Mouse (Mus musculus): ENCODE data around the gene Cct8.
"Not testable (repeated sequence)": the region's sequence is repeated elsewhere in the genome, so short reads cannot be mapped to it uniquely, and the experiment has no call there.

The Cct8 gene

DNA sequence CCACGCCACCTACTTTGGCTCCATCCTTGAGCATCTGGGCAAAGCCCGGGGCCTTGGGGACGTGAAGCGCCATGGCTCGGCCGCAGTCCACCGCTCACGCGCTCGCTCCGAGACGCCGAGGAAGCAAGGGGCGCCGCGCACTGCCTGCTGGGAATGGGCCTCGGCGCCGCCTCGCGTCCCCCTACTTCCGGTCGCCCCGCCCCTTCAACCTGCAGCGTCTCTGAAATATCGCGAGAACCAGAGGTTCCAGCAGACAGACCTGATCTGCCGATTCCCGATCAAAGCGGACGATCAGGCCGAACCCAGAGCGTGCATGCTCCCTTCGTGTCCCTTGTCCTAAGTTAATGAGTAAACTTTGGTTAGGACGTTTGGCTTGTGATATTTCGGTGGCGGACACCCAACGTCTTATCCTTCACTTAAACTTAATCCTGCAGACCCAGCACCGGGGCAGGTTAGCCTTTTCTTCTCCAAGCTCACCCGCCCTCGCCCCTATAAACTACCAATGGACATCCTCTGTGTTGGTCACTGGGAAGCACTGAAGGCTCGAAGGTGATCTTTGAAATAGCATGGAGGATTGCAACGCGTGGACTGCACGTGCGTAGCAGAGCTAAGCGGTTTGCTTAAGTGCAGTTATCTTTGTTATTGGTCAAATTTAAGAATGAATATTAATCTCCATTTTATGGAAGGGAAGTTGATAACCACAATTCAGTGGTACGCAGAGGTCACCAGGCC, at the start of gene Cct8:
Cct8 (minus strand) TSS at position 158 of the 732 bp plus-strand sequence.
- DNase-seq (ENCODE audit: low read depth, low spot score): peak; percentile 98

DNA sequence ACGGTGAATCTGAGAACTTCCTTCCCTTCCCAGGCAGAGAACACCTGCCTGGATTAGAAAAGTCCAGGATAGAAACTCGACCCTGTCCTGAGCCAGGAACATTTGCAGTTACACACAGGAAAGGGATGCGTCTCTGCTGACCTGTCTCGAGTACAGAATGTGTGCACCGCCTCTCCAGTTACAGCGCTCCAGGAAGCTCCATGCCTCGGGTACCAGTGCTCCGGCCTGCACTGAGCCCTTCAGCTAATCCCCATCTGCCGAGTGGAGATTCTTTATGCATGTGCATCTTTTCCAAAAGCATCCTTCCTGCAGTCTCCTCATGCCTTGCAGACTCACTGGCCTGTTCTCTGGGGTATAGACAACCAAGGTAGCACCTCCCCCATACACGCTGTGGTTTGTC, 33.1 kb upstream of the Cct8 start:
- no peak for DNase-seq (ENCODE audit: low read depth, low spot score)

DNA sequence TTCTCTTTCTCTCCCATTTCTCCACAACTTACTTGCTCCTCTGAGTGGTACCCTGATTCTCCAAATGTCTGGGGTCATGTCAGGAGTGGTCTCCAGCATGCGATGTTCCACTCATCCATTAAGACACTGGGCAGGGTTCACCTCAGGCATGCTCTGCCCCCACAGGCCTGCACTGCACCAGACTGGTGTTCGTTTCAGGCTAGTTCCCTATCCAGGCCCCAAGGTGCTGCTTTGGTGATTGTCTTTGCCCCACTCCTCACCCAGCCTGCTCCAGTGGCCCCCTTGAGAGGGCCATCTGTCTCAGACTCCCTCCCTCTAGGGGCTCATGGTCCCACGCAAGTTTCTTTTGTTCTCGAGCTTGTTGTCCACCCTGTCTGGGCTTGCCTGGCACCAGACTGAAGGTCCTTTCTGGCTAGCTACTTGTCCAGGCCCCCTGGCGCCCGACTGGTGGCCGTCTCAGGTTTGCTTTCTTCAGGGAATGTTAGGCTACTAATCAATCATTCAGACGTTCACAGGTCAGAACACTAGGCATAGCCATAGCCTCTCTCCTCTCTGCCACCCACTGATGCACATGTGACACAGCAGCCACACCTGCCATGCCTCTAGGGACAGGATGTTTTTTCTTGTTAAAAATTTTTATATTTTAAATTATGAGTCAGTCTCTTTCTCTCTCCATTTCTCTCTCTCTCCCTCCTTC, 32.0 kb upstream of the Cct8 start:
- DNase-seq (ENCODE audit: low read depth, low spot score): no peak

DNA sequence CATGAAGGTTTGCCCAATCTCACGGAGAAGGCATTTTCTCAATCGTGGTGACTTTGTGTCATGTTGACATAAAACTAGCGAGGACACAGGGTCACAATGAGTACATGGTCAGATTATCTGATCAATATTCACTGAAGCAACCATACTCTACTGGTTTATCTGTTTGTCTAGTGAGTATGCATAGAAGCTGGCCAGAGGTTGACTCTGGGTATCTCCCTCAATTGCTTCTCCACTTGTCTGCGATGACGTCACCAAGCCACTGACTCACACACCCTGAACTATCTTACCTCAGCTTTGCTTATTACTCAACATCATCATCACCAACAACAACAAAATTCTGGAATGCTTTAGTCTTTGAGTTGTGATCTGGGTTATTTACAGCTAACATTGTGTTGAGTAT, 28.6 kb upstream of the Cct8 start:
- DNase-seq (ENCODE audit: low read depth, low spot score): no peak

DNA sequence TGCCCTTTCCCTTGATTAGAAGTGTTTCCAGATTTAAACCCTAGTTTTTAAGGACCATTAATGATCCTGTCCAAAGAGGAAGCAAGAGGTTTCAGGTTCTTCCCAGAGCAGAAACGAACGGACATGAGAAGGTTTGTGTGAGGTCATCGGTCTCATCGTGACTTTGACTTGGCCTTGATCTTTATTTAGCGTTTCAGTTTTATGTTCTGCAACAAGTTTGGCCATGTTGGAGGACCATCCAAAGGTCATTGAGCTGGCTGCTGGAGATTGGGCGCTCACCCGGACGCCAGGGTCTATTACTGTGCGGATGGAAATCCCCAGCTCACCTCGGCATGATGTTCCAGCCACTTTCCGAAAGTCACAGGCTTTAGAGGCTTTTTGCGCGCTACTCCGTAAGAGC, 16.7 kb upstream of the Cct8 start:
- DNase-seq (ENCODE audit: low read depth, low spot score): peak; percentile 53

DNA sequence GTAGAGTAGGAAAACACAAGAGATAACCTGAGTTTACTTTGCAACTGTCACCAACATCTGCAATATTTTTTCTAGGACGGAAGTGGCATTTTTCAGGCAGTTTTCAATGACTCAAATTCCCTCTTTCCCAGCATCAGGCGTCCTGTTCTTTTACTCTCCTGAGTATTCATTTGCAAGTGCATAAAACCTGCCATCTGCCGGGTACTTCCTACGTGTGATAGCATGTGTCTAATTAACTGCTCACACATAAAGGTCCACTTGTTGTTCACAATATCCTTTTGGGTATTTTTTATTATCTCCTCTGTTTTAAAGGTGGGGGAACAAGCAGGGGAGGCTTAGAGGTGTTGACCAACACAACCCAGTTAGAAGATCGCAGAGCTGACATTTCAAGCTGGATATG, 16.0 kb upstream of the Cct8 start:
- no peak for DNase-seq (ENCODE audit: low read depth, low spot score)

DNA sequence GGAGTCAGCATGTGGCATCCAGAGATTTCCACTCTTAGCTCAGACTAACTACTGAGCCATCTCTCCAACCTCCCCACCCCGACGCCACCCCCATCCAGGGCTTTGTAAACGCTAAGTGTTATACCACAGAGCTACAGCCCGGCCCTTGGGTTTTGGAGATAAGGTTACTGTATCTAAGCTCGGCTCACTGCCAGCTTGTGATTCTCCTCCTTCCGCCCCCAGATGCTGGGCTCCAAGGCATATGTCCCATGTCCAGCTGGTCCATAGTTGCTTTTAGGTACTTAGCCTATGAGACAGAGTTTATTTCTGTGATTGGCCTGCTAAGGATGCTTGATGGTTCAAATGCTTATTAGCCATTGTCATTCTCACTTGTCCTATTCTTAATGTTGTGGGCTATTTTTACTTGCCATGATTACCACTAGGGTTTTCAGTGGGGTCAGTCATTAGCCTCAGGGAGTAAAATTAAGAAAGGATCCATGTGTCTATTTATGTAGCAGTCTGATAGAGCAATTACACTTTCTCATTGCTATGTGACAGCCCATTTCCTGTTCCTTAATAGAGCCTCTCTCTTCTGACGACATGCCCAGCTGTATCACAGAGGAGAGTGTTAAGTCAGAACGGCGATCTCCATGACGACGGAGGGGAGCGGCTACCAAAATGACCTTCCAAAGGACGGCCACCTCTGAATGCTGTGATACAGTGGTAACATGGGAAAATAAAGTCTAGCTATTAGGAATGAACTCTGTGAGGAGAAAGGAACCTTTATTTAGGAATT, 5.8 kb upstream of the Cct8 start:
- DNase-seq (ENCODE audit: low read depth, low spot score): no peak

DNA sequence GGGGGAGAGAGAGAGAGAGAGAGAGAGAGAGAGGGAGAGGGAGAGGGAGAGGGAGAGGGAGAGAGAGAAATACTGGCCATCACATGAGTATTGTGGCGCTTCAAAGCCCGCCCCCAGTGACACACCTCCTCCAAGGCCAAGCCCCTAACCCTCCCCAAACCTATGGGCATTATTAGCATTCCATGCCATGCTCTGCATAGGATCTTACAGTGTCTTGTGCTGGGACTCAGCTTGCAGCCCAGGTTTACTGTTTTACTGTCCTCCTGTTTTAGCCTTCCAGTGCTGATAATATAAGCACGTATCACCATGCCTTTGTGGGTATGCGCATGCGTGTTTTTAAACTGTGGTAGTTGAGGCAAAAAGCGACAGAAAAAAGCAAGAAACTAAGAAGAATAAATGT, 3.9 kb upstream of the Cct8 start:
- no peak for DNase-seq (ENCODE audit: low read depth, low spot score)

DNA sequence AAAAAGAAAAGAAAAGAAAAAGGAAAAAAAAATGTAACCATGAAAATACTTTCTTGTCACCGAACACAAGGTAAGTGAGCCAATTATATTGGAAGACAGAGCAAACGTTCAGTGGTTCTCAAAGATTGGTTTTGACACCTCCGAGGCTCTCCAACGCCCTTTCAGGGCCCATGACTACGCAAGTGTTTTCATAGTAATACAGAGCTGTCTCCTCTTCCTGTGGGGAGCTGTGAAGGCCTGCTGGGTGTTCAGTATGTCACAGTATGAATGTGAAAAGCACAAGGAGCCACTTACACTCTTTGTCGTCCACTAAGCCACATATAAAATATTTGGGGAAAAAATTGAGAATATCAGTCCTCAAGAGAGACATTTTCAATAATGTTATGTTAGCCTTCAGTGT, 1.5 kb upstream of the Cct8 start:
- no peak for DNase-seq (ENCODE audit: low read depth, low spot score)

DNA sequence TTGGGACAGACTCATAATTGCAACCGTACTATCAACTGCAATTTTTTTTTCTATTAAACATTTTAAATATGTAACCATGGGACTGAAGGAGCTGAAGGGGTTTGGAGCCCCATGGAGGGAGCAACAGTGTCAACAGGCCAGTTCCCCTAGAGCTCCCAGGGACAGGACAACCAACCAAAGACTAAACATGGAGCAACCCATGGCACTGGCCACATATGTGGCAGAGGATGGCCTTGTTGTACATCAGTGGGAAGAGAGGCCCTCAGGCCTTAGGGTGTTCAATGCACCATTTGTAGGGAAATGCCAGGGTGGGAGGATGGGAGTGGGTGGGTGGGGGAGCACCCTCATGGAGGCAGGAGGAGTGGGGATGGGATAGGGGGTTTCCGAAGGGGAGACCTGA, 1.1 kb upstream of the Cct8 start:
- no peak for DNase-seq (ENCODE audit: low read depth, low spot score)

GRCm38 (mm10) chr16:87494955-87495655, 568 bp downstream of the Cct8 start:
- no peak for DNase-seq (ENCODE audit: low read depth, low spot score)

GRCm38 (mm10) chr16:87492191-87492792, 3.4 kb downstream of the Cct8 start:
- not testable (repeated sequence) for DNase-seq (ENCODE audit: low read depth, low spot score)

- no peak for DNase-seq (ENCODE audit: low read depth, low spot score)
Measured at GRCm38 (mm10) chr16:87488605-87489004, 7.1 kb downstream of the Cct8 start.

DNA sequence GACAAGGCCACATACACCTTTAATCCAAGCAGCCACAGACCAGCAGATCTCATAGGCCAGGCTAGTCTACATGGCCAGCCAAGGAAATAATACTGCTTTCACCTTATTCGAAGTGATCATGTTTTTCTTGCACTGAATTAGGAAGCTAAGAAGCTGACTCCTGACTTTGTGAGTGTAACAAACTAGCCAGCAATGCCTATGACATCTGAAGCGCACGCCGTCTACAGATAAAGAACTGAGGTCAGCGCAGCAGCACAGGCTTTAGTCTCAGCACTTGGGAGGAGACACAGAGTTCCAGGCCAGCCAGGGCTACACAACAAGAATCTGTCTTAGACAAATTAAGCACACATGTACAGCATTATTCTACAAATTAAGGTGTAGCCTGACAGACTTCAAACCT, 8.9 kb downstream of the Cct8 start:
- DNase-seq (ENCODE audit: low read depth, low spot score): no peak

DNA sequence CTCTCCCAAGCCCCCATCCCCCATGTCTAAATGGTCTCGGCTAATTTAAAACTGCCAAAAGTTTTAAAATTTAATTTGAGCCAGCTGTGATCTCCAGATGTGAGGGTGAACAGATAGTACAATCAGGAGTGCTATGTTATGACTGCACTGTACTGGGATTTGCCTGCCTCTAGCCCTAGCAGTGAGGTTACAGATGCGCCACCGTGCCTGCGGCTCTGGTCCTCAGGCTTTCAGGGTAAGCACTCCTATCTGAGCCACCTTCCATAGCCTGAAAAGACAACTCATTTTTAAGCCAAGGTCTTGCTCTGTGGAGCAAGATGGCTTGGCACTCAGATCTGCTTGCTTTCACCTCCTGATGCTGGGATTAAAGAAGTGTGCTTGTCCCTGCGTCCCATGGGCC, 11.3 kb downstream of the Cct8 start:
- DNase-seq (ENCODE audit: low read depth, low spot score): no peak

- DNase-seq (ENCODE audit: low read depth, low spot score): peak; percentile 21
Measured at GRCm38 (mm10) chr16:87470579-87470978, 25.1 kb downstream of the Cct8 start.

GRCm38 (mm10) chr16:87458752-87459151, 36.9 kb downstream of the Cct8 start:
- no peak for DNase-seq (ENCODE audit: low read depth, low spot score)

- DNase-seq (ENCODE audit: low read depth, low spot score): peak; percentile 19
Measured at GRCm38 (mm10) chr16:87455180-87455611, 40.5 kb downstream of the Cct8 start.

GRCm38 (mm10) chr16:87454419-87455179, 41.1 kb downstream of the Cct8 start, which contains the start of gene Usp16:
Gene Usp16, plus strand, starts transcription at chr16:87454703.
- peak; percentile 87 for DNase-seq (ENCODE audit: low read depth, low spot score)

DNA sequence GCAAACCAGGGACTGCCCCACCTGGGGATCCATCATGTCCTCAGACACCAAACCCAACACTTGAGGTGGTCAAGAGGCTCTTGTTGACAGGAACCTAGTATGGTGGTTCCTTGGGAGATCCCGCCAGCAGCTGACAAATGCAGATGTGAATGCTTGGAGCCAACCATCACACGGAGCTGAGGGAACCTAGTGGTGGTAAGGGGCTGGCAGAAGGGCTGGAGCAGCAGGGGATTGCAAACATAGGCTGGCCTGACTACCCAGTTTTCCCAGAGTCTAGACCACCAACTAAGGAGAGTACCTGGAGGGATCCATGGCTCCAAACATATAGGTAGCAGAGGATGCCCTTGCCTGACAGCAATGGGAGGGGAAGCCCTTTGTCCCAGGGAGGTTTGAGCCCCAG, 42.4 kb downstream of the Cct8 start:
- DNase-seq (ENCODE audit: low read depth, low spot score): no peak

- DNase-seq (ENCODE audit: low read depth, low spot score): no peak
Measured at GRCm38 (mm10) chr16:87445528-87445927, 50.1 kb downstream of the Cct8 start.
